Mouse (Mus musculus): ENCODE data around the gene Clba1. TPM values are rescaled to one million over a fixed set of nuclear protein-coding genes. Genes with fewer than 3 reads are reported as not detected.

Gene Clba1
- total and polyA plus RNA-seq, 3 experiments = 15.2 to 21.4 TPM; not detected in 1

GRCm38 (mm10) chr12:112864804-112865203 lies 56.1 kb downstream of the Clba1 start (continued):
- TF ChIP-seq ZKSCAN1 (IDR thresholded peaks at IDR 0.05; ENCODE audit: low read depth, low read length) (no peak), ZNF384 (IDR thresholded peaks at IDR 0.05; ENCODE audit: low read depth, low read length) (no peak)

Other genes starting within 250 kb of the Clba1 start
- gene Inf2, start 220.2 kb upstream of the Clba1 start, total RNA-seq (2012; rRNA removed) = 23.2 and 26.1 TPM in 2 replicates
- 100 to 1,000 TPM in 1 of 2 experiments, 10 to 100 TPM in 1; 55.7 to 122 TPM for gene Inf2, start 220.2 kb upstream of the Clba1 start, polyA plus RNA-seq (2012; ENCODE audit: insufficient read depth in 1 of 2, insufficient read length in 2 of 2, low read depth in 1 of 2, low replicate concordance in 2 of 2, missing spikeins in 1 of 2)
- 36.0 and 58.2 TPM in 2 replicates for gene Adssl1, start 188.9 kb upstream of the Clba1 start, total RNA-seq (2012; rRNA removed)
- gene Adssl1, start 188.9 kb upstream of the Clba1 start, polyA plus RNA-seq (2012; ENCODE audit: insufficient read depth in 1 of 2, insufficient read length in 2 of 2, low read depth in 1 of 2, low replicate concordance in 2 of 2, missing spikeins in 1 of 2) = 10 to 100 TPM in 1 of 2 experiments, not detected in 1; 63.9 TPM
- gene Siva1, start 164.3 kb upstream of the Clba1 start, total RNA-seq (2012; rRNA removed) = 591 and 659 TPM in 2 replicates
- gene Siva1, start 164.3 kb upstream of the Clba1 start, polyA plus RNA-seq (2012; ENCODE audit: insufficient read depth in 1 of 2, insufficient read length in 2 of 2, low read depth in 1 of 2, low replicate concordance in 2 of 2, missing spikeins in 1 of 2) = 100 to 1,000 TPM in 1 of 2 experiments, not detected in 1; 531 TPM
- 289 and 322 TPM in 2 replicates for gene Akt1, start 134.1 kb upstream of the Clba1 start, total RNA-seq (2012; rRNA removed)
- 100 to 1,000 TPM; 764 to 827 TPM for gene Akt1, start 134.1 kb upstream of the Clba1 start, polyA plus RNA-seq (2012; ENCODE audit: insufficient read depth in 1 of 2, insufficient read length in 2 of 2, low read depth in 1 of 2, low replicate concordance in 2 of 2, missing spikeins in 1 of 2)
- 4.5 and 7.6 TPM in 2 replicates for gene Zbtb42, start 130.1 kb upstream of the Clba1 start, total RNA-seq (2012; rRNA removed)
- gene Zbtb42, start 130.1 kb upstream of the Clba1 start, polyA plus RNA-seq (2012; ENCODE audit: insufficient read depth in 1 of 2, insufficient read length in 2 of 2, low read depth in 1 of 2, low replicate concordance in 2 of 2, missing spikeins in 1 of 2) = 10 to 100 TPM in 1 of 2 experiments, not detected in 1; 11.4 TPM
- 40.0 and 49.7 TPM in 2 replicates for gene Cep170b, start 88.5 kb upstream of the Clba1 start, total RNA-seq (2012; rRNA removed)
- 10 to 100 TPM in 1 of 2 experiments, not detected in 1; 64.0 TPM for gene Cep170b, start 88.5 kb upstream of the Clba1 start, polyA plus RNA-seq (2012; ENCODE audit: insufficient read depth in 1 of 2, insufficient read length in 2 of 2, low read depth in 1 of 2, low replicate concordance in 2 of 2, missing spikeins in 1 of 2)
- 9.7 and 9.8 TPM in 2 replicates for gene Pld4, start 48.3 kb upstream of the Clba1 start, total RNA-seq (2012; rRNA removed)
- gene Pld4, start 48.3 kb upstream of the Clba1 start, polyA plus RNA-seq (2012; ENCODE audit: insufficient read depth in 1 of 2, insufficient read length in 2 of 2, low read depth in 1 of 2, low replicate concordance in 2 of 2, missing spikeins in 1 of 2) = 10 to 100 TPM in 1 of 2 experiments, not detected in 1; 16.4 TPM
- 1.2 and 2.6 TPM in 2 replicates for gene Ahnak2, start 6.3 kb upstream of the Clba1 start, total RNA-seq (2012; rRNA removed)
- gene Ahnak2, start 6.3 kb upstream of the Clba1 start, polyA plus RNA-seq (2012; ENCODE audit: insufficient read depth in 1 of 2, insufficient read length in 2 of 2, low read depth in 1 of 2, low replicate concordance in 2 of 2, missing spikeins in 1 of 2) = 10 to 100 TPM in 1 of 2 experiments, not detected in 1; 11.4 TPM
- 245 and 279 TPM in 2 replicates for gene Cdca4, start 20.5 kb downstream of the Clba1 start, total RNA-seq (2012; rRNA removed)
- 100 to 1,000 TPM in 1 of 2 experiments, not detected in 1; 274 TPM for gene Cdca4, start 20.5 kb downstream of the Clba1 start, polyA plus RNA-seq (2012; ENCODE audit: insufficient read depth in 1 of 2, insufficient read length in 2 of 2, low read depth in 1 of 2, low replicate concordance in 2 of 2, missing spikeins in 1 of 2)
- gene Gpr132, start 59.3 kb downstream of the Clba1 start, total RNA-seq (2012; rRNA removed) = 6.5 and 6.8 TPM in 2 replicates
- 1 to 10 TPM in 1 of 2 experiments, not detected in 1; 5.4 TPM for gene Gpr132, start 59.3 kb downstream of the Clba1 start, polyA plus RNA-seq (2012; ENCODE audit: insufficient read depth in 1 of 2, insufficient read length in 2 of 2, low read depth in 1 of 2, low replicate concordance in 2 of 2, missing spikeins in 1 of 2)
- gene Jag2, start 120.8 kb downstream of the Clba1 start, total RNA-seq (2012; rRNA removed) = 0.75 and 1.0 TPM in 2 replicates
- gene Jag2, start 120.8 kb downstream of the Clba1 start, polyA plus RNA-seq (2012; ENCODE audit: insufficient read depth in 1 of 2, insufficient read length in 2 of 2, low read depth in 1 of 2, low replicate concordance in 2 of 2, missing spikeins in 1 of 2) = 1 to 10 TPM in 1 of 2 experiments, not detected in 1; 3.9 TPM
- 19.0 and 20.1 TPM in 2 replicates for gene Nudt14, start 133.2 kb downstream of the Clba1 start, total RNA-seq (2012; rRNA removed)
- gene Nudt14, start 133.2 kb downstream of the Clba1 start, polyA plus RNA-seq (2012; ENCODE audit: insufficient read depth in 1 of 2, insufficient read length in 2 of 2, low read depth in 1 of 2, low replicate concordance in 2 of 2, missing spikeins in 1 of 2) = 10 to 100 TPM in 1 of 2 experiments, not detected in 1; 61.0 TPM
- gene Btbd6, start 167.5 kb downstream of the Clba1 start, total RNA-seq (2012; rRNA removed) = 0.88 and 1.8 TPM in 2 replicates
- 1 to 10 TPM in 1 of 2 experiments, not detected in 1; 3.0 TPM for gene Btbd6, start 167.5 kb downstream of the Clba1 start, polyA plus RNA-seq (2012; ENCODE audit: insufficient read depth in 1 of 2, insufficient read length in 2 of 2, low read depth in 1 of 2, low replicate concordance in 2 of 2, missing spikeins in 1 of 2)
- 90.6 and 105 TPM in 2 replicates for gene Brf1, start 191.8 kb downstream of the Clba1 start, total RNA-seq (2012; rRNA removed)
- 100 to 1,000 TPM in 1 of 2 experiments, not detected in 1; 159 TPM for gene Brf1, start 191.8 kb downstream of the Clba1 start, polyA plus RNA-seq (2012; ENCODE audit: insufficient read depth in 1 of 2, insufficient read length in 2 of 2, low read depth in 1 of 2, low replicate concordance in 2 of 2, missing spikeins in 1 of 2)
- 27.7 and 29.8 TPM in 2 replicates for gene Pacs2, start 205.6 kb downstream of the Clba1 start, total RNA-seq (2012; rRNA removed)
- 10 to 100 TPM; 62.5 to 69.7 TPM for gene Pacs2, start 205.6 kb downstream of the Clba1 start, polyA plus RNA-seq (2012; ENCODE audit: insufficient read depth in 1 of 2, insufficient read length in 2 of 2, low read depth in 1 of 2, low replicate concordance in 2 of 2, missing spikeins in 1 of 2)

Measured in MEL (cell line).